Mouse (Mus musculus) megakaryocyte-erythroid progenitor cell, adult 5-6 weeks (primary cell): Measurements from ENCODE around the gene Plcb1. TPM values are rescaled to one million over a fixed set of nuclear protein-coding genes. Genes with fewer than 3 reads are reported as not detected.
A peak's percentile ranks its signal among the peaks of the same experiment; 100 is the strongest.

Source experiments
- ATAC-seq: replicated peaks from 2 replicates; pipeline ENCODE4 v1.8.0; 2016; ENCODE audit warnings: mild to moderate bottlenecking, inconsistent platforms; ENCODE audit not compliant: severe bottlenecking, poor library complexity, low FRiP score, low TSS enrichment
- total RNA-seq, 2 experiments: library from RNA; stranded (forward) in 1 of 2; stranded (reverse) in 1 of 2; fragments of 200-1000, 215-1000 nt in 1 of 2; fragments of >200 nt in 1 of 2; fragmentation: Nextera tagmentation in 1 of 2; gene quantifications; 2 replicates each; pipeline ENCODE4 v1.2.3; 2014 to 2017

Plcb1 gene
- total RNA-seq, 2 experiments from 2014 or later: 0.89 TPM; not detected in 1

- ATAC-seq: peak; percentile 39; the same call in 1 of the 2 replicates
These were observed 653.2 kb downstream of the Plcb1 start for GRCm38 (mm10) chr2:135439034-135439433.

GRCm38 (mm10) chr2:135439546-135440517 is 654.0 kb downstream of the Plcb1 start:
- ATAC-seq: peak; percentile 94

DNA sequence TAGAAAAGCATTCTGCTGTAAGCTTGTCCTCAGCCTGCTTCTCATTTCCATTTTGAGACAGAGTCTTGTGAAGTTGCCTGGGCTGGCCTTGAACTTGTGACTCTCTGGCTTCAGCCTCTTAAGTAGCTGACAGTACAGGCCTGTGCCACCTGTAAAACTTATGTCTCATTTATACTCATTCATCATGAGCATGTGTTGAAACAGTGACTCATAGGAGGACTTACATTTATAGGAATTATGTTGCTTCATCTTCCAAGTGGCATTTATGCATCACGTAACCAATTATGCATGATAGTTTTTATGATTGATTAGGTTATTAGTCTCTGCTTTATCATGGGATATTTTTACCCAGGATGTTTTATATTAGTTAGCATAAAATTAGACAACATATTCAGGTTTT is 667.7 kb downstream of the Plcb1 start:
- no peak for ATAC-seq

DNA sequence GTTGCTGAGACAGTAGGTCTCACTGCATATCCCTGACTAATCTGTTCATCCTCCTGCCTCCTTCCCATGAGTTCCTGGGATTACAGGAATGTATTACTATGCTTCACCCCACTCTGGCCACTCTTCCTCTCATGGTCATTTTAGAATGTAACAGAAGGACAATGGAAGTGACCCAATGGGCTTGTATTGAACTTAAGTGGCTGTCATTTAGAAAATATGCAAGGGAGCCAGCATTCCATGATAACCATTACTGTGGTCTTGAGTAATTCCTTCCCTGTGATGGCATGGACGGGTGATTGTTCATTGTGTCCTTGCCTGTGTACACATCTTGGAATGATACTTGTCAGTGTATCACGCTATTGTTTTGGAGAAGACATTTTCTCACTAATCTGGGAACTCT is 668.1 kb downstream of the Plcb1 start:
- no peak for ATAC-seq

DNA sequence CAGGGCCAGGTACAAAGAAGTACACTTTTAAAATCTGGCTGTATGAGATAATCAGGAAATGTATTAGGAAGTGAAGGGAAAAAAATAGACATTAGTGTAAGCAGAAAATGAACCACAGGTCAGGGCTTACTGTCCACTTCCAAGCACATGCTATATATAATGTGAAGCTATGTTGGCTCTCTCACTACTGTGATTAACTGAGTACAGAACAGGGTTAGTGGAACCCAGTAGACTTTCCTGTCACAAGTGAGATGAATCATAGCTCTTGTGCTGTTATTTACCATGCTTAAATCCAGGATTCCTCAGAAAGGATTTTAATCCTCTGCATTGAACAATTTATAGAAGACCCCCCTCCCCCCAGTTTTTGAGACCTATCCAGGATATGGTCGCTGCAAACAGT is 668.6 kb downstream of the Plcb1 start:
- ATAC-seq: no peak

- no peak for ATAC-seq
These were observed 682.0 kb downstream of the Plcb1 start for GRCm38 (mm10) chr2:135467895-135468294.

- no peak for ATAC-seq
These were observed 688.2 kb downstream of the Plcb1 start for GRCm38 (mm10) chr2:135474107-135474506.

- ATAC-seq: no peak
These were observed 699.4 kb downstream of the Plcb1 start for GRCm38 (mm10) chr2:135485248-135485647.

DNA sequence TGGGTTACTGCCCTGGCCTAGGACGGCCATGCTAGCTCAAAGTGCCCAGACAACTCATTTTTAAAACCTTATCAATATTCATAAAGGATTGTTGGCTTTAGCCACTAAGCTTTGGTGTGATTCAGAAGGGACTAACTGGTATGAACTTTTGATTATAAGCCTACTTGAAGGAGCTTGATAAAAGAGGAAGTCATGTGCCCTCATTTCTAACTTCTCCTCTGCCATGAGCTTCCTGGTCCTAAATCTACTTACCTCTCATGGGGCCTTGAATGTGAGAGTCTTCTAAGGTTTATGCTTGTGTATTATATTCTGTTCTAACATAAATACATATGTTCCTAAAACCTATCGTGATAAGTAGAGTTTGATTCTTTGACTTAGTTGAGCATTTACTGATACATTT is 702.4 kb downstream of the Plcb1 start:
- no peak for ATAC-seq

DNA sequence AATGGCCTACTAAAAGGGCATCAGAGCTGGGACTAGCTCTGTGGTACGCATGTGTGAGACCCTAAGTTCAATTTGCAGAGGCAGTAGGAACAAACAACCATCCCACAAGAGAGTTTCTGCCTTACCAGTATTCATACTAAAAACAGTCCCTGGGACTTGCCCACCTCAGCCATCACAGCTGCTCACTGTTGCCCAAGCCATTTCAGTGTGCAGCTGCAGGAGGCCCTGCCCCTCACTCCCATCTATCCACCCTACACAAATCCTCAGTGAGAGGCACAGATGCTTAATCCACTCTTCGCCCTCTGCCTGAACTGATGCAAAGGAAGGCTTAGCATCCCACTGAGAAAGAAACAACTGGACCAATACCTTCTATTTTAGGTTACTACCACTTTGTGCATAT is 703.3 kb downstream of the Plcb1 start:
- no peak for ATAC-seq

- no peak for ATAC-seq
These were observed 706.9 kb downstream of the Plcb1 start for GRCm38 (mm10) chr2:135492777-135493176.

- no peak for ATAC-seq
These were observed 710.7 kb downstream of the Plcb1 start for GRCm38 (mm10) chr2:135496553-135496952.

DNA sequence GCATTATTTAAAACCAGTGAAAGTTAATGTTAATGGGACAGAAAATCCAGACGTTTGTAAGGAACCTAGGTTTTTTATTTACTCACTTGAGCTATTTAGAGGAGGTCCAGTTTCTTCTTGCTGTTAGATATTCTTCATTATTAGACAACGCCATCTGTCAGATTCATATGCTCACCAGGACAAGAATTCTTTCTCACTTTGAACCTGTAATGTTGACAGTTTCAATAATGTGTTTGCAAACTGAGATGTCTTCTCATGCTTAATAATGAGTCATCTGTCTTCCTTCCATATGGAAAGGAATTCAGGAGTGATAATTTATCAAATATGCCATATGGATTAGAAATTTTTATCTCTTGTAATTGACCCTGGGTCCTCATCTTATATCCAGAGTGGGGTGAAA is 711.4 kb downstream of the Plcb1 start:
- no peak for ATAC-seq

GRCm38 (mm10) chr2:135500872-135501271 is 715.0 kb downstream of the Plcb1 start:
- ATAC-seq: no peak

- ATAC-seq: no peak
These were observed 717.6 kb downstream of the Plcb1 start for GRCm38 (mm10) chr2:135503328-135503997.

DNA sequence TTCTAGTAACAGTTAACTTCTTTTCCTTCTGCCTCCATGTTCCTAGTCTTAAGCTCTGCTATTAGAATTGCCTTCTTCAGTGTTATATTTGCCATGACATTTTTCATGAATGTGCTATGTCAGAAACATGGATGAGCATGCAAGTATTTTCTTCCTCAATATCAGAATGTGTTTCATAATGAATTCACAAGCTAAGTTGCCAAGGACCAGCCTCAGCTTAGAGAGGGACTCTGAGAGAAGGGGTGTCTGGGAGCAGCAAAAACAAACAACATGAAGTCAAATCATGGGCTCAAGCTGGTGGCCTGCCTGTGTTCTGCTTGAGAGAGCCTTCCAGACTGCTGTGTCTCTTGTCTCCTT is 718.1 kb downstream of the Plcb1 start:
- no peak for ATAC-seq

GRCm38 (mm10) chr2:135507111-135507510 is 721.2 kb downstream of the Plcb1 start:
- ATAC-seq: no peak

DNA sequence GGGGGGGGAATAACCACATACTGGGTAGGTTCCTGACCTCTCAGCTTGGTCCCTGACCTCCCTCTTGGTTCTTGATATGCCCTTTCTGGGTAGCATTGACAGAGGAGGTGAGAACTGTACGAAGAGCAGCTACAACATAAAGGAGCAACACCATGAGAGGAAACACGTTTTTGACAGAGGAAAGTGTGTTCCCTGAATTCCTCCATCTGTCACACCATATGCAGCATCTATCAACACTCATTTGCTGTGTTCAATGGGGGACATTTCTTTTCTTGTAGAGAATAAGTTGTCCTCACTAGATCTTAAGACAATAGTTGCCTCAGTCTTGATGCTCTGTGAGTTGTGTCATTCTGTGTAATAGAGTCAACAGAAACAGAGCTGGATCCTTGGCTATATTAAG is 733.1 kb downstream of the Plcb1 start:
- no peak for ATAC-seq
